Mouse (Mus musculus) gastrocnemius, adult 2 months (tissue): ENCODE data around the gene Mypn. TPM values are rescaled to one million over a fixed set of nuclear protein-coding genes. Genes with fewer than 3 reads are reported as not detected.
A peak's percentile ranks its signal among the peaks of the same experiment; 100 is the strongest.

Source experiments
- DNase-seq: peaks from one replicate; pipeline ENCODE4 v3.0.0; 2022
- H3K27ac ChIP-seq: fragments of 200-600 bp; 2 replicates; pipeline ENCODE4 v1.8.1; 2022; ENCODE audit warnings: mild to moderate bottlenecking
- H3K4me3 ChIP-seq: fragments of 200-600 bp; 2 replicates; pipeline ENCODE4 v1.8.1; 2022; ENCODE audit warnings: mild to moderate bottlenecking, moderate library complexity
- CTCF ChIP-seq: fragments of 200-600 bp; IDR thresholded peaks from 2 replicates; pipeline ENCODE4 v1.8.1; 2022; ENCODE audit warnings: antibody characterized with exemption, mild to moderate bottlenecking, moderate library complexity
- intact Hi-C: fragments of 180-260 bp; cut with DNase I; formaldehyde crosslinking; loops from one replicate; pipeline ENCODE4 v1.15.1; 2025
- long read RNA-seq, 2 experiments: library from polyadenylated mRNA; stranded (forward); transcript quantifications; one replicate each; pipeline ENCODE4 v2.0.0; 2021
- total RNA-seq, 2 experiments: library from RNA; stranded (reverse); gene quantifications; 2 replicates each; pipeline ENCODE4 v1.2.3; 2021

The Mypn gene
- 100 to 1,000 TPM; 248 to 338 TPM for total RNA-seq
- long read RNA-seq, experiment 1, full-length matches to known transcripts = 195 of 295 reads
- long read RNA-seq, experiment 1, partial matches to known transcripts = 65 of 295 reads
- long read RNA-seq, experiment 1, other reads (novel, unspliced or antisense) = 35 of 295 reads
- long read RNA-seq, experiment 2, full-length matches to known transcripts = 214 of 301 reads
- long read RNA-seq, experiment 2, partial matches to known transcripts = 65 of 301 reads
- long read RNA-seq, experiment 2, other reads (novel, unspliced or antisense) = 22 of 301 reads

GRCm38 (mm10) chr10:63203728-63204127 is at the start of gene Mypn:
Gene Mypn, minus strand, starts transcription at chr10:63203952.
- DNase-seq = peak; percentile 81
- intact Hi-C loops = no loop called here
- no peak for TF ChIP-seq CTCF
- Histone ChIP-seq H3K4me3 (peak within 1 kb of the TSS; percentile 77), H3K27ac (peak within 1 kb of the TSS; percentile 96)

DNA sequence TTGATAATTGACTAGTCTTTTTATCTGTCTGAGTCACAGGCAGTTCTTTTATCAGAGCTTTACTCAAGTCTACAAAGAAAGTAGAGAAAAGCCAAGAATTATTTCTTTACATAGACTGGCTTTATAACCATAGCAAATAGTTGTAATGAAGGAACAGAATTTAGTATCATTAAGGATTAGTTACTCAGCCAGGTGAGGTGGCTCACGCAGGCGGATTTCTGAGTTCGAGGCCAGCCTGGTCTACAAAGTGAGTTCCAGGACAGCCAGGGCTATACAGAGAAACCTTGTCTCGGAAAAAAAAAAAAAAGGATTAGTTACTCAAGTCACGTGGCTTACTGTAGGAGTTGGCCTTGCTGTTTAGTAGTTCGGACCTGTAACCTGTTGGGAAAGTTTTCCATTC is 44.7 kb upstream of the Mypn start:
- Histone ChIP-seq H3K4me3 (no peak overlapping the region), H3K27ac (no peak overlapping the region)
- intact Hi-C loops = loop anchor here (10.0 kb wide), 1 partner anchor 224 kb away; the partner anchor contains the start of genes Hnrnph3 and Pbld2
- DNase-seq = no peak
- no peak for TF ChIP-seq CTCF

- no peak for TF ChIP-seq CTCF
- Histone ChIP-seq H3K27ac (no peak overlapping the region), H3K4me3 (no peak overlapping the region)
- no peak for DNase-seq
- intact Hi-C loops = loop anchor here (10.0 kb wide), 1 partner anchor 223 kb away; the partner anchor contains the start of genes Hnrnph3 and Pbld2
Observed at GRCm38 (mm10) chr10:63247457-63247856, 43.7 kb upstream of the Mypn start.

GRCm38 (mm10) chr10:63245846-63246245 is 42.1 kb upstream of the Mypn start:
- H3K4me3 ChIP-seq = peak overlapping the region; percentile 28; the same call in 1 of the 2 replicates

GRCm38 (mm10) chr10:63244746-63245145 is 41.0 kb upstream of the Mypn start:
- peak; percentile 48 for TF ChIP-seq CTCF
- peak overlapping the region; percentile 81 for H3K4me3 ChIP-seq
- H3K27ac ChIP-seq = peak overlapping the region; percentile 96
- intact Hi-C loops = loop anchor here (2.0 to 10.0 kb wide), 2 partner anchors 90 to 220 kb away; partner anchors contain the start of genes Hnrnph3 and Pbld2
- DNase-seq = no peak

More at GRCm38 (mm10) chr10:63245846-63246245, 42.1 kb upstream of the Mypn start:
- intact Hi-C loops = loop anchor here (2.0 to 10.0 kb wide), 2 partner anchors 91 to 221 kb away; partner anchors contain the start of genes Hnrnph3 and Pbld2
- TF ChIP-seq CTCF = no peak
- H3K27ac ChIP-seq = no peak overlapping the region
- DNase-seq = no peak

GRCm38 (mm10) chr10:63244055-63244671 is 40.4 kb upstream of the Mypn start:
- H3K27ac ChIP-seq = peak overlapping the region; percentile 96
- DNase-seq = no peak
- no peak for TF ChIP-seq CTCF

GRCm38 (mm10) chr10:63243493-63244054 is 39.8 kb upstream of the Mypn start, which contains the start of gene Herc4:
Gene Herc4, plus strand, starts transcription at chr10:63243810.
- intact Hi-C loops = loop anchor here (1.0 to 10.0 kb wide), 4 partner anchors 42 to 219 kb away; partner anchors contain the start of genes Hnrnph3, Pbld2 and Sirt1
- H3K27ac ChIP-seq = peak within 1 kb of the TSS; percentile 96
- no peak for TF ChIP-seq CTCF
- H3K4me3 ChIP-seq = peak within 1 kb of the TSS; percentile 81
- peak; percentile 97 for DNase-seq

More at GRCm38 (mm10) chr10:63244055-63244671, 40.4 kb upstream of the Mypn start:
- intact Hi-C loops = loop anchor here (2.0 to 10.0 kb wide), 2 partner anchors 89 to 219 kb away; partner anchors contain the start of genes Hnrnph3 and Pbld2
- peak overlapping the region; percentile 81 for H3K4me3 ChIP-seq

- DNase-seq = no peak
- peak overlapping the region; percentile 81 for H3K4me3 ChIP-seq
- no peak for TF ChIP-seq CTCF
- peak overlapping the region; percentile 96 for H3K27ac ChIP-seq
- intact Hi-C loops = loop anchor here (1.0 to 10.0 kb wide), 3 partner anchors 42 to 218 kb away; partner anchors contain the start of genes Hnrnph3, Pbld2 and Sirt1
Observed at GRCm38 (mm10) chr10:63242798-63243435, 39.2 kb upstream of the Mypn start.

GRCm38 (mm10) chr10:63240868-63241271 is 37.1 kb upstream of the Mypn start:
- no peak overlapping the region for H3K27ac ChIP-seq
- DNase-seq = no peak
- H3K4me3 ChIP-seq = no peak overlapping the region
- intact Hi-C loops = loop anchor here (10.0 kb wide), 1 partner anchor 216 kb away; the partner anchor contains the start of genes Hnrnph3 and Pbld2
- no peak for TF ChIP-seq CTCF

GRCm38 (mm10) chr10:63239848-63240247 is 36.1 kb upstream of the Mypn start:
- TF ChIP-seq CTCF = no peak
- H3K27ac ChIP-seq = no peak overlapping the region
- no peak for DNase-seq
- intact Hi-C loops = loop anchor here (10.0 kb wide), 1 partner anchor 215 kb away; the partner anchor contains the start of genes Hnrnph3 and Pbld2
- no peak overlapping the region for H3K4me3 ChIP-seq

DNA sequence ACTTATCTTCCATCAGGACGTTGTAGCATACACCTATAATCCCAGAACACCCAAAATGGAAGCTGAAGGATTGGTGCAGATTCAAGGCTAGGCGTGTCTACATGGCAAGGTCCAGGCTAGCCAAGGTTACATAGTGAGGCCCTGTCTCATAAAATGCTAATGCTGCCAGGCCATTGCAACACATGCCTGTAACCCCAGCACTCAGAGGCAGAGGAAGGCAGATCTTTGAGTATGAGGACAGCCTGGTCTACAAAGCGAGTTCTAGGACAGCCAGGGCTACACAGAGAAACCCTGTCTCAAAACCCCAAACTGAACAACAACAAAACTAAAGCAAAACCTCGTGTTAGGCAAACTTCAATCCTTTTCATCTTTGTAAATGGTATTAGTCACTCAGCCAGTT is 34.3 kb upstream of the Mypn start:
- intact Hi-C loops = no loop called here
- DNase-seq = no peak
- Histone ChIP-seq H3K27ac (no peak overlapping the region), H3K4me3 (no peak overlapping the region)
- TF ChIP-seq CTCF = no peak

DNA sequence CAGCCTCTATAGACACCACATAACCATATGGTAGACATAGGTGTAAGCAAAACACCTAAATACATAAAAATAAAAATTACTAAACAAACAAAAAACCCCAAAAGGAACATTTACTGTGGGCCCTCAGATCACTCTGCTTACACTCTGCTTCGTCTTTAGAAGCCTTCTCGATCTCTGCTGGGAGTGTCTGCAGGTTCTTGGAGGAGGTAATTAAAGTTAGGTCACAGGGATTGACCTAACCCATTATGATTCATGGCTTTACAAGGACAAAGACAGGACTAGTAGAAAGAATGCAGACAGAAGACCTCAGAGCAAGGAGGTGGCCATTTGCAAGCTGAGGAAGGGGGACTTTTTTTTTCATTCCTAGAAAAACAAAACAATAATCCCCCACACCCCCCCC is 33.5 kb upstream of the Mypn start:
- no peak overlapping the region for H3K27ac ChIP-seq
- no peak for TF ChIP-seq CTCF
- no peak for DNase-seq
- H3K4me3 ChIP-seq = no peak overlapping the region
- intact Hi-C loops = no loop called here
